Mouse (Mus musculus) brain, embryonic 18.5 days (tissue): ENCODE measurements around the gene Hsd17b14.

Experiments
- DNase-seq: peaks from one replicate; pipeline ENCODE4 v3.0.0-alpha.2; 2012; ENCODE audit warnings: low read depth, low spot score

The Hsd17b14 gene

DNA sequence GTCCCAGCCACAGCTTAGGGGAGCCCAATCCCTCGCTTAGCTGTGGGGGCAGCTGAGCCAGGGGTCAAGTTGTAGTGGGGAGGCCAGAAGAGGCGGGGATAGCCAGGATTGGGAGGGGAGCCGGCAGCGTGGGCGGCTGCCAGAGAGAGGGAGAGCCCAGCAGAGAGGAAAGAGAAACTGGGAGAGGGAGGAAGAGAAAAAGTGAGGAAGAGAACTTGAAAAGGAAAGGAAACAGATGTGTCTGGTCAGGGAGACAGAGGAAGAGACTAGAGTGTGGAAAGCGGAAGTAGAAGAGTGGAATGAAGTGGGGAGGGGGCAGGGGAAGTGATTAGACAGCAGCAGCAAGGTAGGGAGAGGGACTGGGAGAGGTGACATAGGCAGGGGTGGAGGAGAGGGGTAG is 25.2 kb upstream of the Hsd17b14 start:
- DNase-seq: no peak

DNA sequence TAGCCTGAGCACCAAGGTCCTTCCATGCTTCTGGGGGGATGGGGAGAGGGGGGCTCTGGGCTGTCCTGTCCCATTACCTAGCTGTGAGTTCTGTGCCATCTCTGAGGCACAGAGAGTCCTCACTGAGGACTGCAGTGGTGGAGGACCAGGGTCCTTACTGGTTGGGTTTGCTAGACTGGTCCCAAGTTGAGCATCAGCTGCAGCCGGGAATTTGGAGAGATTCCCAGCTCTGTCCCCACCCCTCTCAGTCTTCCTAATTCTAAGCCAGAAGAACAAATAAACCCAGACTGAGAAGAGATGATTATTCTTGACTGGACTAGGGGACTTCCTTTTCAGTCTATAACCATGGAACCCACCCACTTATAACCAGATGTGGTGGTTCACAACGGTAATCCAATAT is 24.1 kb upstream of the Hsd17b14 start:
- no peak for DNase-seq

DNA sequence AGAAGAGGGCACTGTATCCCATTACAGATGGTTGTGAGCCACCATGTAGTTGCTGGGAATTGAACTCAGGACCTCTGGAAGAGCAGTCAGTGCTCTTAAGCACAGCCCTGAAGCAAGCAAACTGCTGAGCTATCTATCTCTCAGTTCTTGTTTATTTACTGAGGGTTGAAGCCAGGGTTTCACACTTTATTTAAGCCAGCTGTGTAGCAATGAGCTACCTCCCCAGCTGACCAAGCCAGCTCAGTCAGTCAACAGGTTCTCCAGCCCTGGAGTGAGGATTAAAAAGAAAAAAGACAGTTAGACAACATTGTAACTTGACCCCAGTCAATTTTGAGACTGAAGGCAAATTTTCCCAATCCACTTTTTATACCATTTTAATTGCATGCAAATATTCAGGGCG is 19.0 kb upstream of the Hsd17b14 start:
- no peak for DNase-seq

DNA sequence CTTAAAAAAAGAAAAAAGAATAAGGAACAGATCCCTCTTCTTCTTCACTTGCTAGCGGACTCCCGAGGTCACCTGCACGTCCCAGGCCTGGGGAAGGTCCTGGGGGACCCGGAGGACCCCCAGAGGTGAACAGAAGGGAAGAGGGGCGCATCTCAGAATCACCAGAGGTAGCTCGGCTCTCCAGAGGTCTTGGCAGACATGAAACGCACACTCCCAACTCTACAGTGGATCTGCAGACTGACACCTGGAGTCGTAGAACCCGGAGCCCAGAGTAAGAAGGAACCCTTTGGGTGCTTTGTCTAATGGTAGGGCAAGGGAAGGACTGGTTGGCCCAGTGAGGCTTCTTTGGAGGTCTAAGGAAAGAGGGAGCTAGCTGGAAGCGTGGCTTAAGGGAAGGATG is 17.1 kb upstream of the Hsd17b14 start:
- DNase-seq: no peak

DNA sequence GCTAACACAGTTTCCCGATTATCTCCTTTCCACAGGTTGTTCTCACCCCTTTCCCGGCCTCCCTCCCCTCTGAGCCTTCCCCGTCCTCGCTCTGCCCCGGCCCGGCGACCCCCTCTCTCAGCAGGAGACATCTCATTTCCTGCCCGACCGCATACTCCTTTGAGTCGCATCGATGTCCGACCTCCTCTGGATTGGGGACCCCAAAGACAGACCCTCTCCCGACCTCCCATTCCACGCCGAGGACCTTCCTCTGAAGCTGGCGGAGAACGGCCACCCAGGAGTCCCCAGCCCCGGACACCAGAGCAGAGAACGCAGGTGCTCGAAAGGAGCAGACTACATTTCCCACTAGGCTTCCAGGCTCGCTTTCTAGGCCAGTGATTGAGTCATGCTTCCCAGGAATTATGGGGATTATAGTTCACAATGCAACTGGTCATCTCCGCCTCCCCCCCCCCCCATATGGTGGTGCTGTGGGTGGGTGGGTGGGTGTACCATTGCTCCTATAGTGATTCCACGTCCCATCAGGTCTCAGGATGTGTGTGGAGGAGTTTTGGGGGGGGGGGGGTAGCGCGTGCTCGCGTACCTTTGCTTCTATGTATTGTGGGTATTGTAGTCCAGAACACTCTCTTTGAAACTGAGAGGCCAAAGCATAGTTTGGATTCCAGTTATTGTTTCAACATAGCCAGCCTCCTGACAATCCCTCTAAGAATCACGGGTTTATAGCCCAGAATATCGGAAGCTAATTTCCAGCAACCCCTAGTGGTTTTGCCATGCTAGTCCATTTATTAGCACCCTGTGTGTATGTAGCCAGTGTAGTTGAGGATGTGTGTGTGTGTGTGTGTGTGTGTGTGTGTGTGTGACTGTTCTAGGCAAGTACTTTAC is 16.3 kb upstream of the Hsd17b14 start:
- peak; percentile 67 for DNase-seq

DNA sequence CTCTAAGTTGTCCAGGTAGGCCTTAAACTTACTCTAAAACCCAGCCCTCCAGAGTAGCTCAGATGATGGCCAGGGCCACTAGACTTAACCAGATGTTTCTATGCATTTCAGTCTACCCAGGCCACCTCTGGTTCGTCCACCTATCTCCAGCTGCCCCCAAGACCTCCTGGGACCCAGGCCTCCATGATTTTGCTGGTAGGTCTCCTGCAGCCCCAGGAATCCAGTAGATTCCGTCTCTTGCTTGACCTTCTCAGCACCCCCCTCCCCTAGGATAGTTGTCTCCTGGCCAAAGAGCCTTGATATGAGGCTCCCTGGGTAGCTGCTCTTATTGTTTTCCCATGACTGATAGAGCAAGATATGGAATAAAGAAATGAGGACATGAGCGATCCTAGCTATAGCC is 15.6 kb upstream of the Hsd17b14 start:
- DNase-seq: no peak

DNA sequence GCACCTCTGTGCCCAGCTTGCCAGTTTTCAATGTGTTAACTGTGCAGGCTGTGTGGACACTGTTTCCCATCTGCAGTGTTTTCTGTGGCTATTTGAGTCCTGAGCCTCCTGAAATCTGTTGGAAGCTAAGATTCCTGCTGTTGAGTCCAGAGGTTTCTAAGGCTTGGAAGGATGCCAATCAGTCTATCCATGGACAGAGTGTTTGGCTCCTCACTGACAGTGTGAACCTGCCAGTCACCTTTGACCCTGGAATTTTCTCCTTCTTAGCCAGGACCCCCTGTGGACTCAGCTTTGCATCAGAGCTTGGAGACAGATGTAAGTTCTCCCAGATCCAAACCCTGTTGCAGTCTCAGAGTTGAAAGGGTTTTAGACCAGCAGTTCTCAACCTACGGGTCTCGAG is 14.5 kb upstream of the Hsd17b14 start:
- DNase-seq: no peak

DNA sequence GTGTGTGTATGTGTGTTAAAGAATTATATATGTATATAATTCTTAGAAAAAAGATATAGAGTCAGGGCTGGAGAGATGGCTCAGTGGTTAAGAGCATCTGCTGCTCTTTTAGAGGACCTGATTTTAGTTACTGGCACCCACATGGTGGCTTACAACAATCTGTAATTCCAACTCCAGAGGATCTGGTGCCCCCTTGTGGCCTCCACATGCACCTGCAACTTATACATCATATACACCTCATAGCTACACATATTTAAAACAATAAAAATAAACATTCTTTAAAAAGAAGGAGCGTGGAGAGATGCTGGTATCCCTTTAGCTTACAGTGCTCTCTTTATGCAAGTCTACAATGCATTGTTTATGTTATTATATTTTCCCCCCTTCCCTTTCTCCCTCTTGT is 10.2 kb upstream of the Hsd17b14 start:
- DNase-seq: no peak

DNA sequence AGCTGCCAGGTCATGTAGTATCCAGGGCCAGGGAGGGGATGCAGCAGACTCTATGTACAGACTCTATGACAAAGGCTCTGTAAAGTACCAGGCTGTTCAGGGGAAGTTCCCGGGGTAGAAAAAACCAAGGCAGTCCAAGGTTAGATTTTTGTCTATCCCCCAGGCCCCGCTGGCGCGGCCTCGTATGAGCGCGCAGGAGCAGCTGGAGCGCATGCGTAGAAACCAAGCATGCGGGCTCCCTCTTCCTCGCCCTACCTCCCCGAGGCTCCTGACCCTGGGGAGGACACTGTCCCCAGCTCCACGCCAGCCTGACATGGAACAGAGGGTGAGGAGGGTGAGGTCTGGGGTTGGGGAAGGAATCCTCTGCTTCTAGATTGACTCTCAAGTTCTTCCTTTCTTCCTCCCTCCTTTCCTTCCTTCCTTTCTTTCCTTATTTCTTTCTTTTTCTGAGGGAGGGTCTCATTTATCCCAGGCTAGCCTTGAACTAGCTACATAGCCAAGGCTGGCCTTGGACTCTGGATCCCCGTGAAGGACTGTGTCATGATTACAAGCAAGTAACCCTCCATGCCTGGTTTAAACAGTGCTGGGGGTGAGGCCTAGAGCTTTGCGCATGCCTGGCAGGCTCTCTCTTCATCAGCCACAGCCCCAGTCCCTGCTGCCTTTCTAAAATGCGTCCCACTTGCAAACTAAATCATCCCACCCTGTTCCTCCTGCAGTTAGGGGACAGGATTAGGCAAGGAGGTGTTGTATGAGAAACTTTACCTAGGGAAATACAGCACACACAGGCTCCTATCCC is 4.9 kb upstream of the Hsd17b14 start:
- no peak for DNase-seq

DNA sequence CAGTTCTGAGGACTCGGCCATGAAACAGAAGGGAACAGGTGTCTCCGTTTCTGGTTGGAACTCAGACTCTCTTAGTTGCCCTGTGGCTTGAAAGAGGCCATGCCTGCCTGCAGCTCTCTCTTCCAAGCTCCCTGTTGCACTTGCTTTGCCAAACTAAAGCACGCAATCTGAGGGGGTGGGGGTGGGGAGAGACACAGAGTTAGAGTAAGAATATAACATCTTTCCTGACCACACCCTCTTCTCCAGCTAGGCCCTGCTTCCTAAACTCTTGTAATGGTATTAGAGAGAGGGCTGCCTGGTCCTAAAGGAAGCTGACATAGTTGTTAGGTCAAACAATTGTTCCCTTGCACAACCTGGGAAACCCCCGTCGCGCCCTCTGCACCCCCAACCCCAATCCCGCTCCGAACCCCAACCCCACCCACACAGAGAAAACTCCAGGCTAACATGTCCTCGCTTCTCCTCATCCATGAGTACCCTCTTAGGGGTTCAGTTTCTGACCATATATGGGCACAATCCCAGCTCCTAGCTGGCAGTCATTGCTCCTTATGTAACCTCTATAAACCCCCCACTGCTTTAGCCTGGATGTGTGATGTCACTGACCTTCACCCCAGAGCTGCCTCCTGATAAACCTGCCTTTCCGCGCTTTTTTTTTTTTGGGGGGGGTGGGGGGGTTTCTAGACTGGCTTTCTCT is 3.7 kb upstream of the Hsd17b14 start:
- no peak for DNase-seq

DNA sequence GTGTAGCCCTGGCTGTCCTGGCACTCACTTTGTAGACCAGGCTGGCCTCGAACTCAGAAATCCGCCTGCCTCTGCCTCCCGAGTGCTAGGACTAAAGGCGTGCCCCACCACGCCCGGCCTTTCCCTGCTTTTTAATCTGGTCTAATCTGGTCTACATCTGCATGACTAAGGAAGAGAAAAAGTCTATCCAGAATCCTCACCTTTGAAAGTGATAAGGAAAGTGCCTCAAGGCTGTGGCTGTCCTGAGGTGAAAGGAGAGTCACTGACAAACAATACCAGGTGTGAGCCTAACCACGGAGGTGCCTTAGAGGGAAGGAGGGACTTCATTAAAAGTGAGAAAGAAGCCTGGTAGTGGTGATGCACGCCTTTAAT is 3.2 kb upstream of the Hsd17b14 start:
- DNase-seq: no peak

DNA sequence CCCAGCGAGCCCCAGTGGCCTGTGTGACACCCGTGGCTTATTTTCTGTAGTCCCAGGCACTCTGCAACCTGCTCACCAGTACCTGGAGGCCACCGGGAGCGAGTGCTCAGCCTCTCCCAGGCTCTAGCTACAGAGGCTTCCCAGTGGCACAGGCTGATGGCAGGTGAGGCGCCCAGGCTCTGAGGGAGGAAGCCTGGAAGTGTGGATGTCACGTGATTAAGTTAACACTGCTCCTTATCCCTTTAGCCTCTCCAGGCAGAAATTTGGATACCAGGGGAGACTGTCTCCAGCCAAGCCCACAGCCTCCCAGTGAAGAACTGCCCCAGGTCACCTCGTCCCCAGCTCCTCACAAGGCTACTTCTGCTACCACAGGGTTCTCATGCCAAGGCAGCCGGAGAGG is 1.2 kb upstream of the Hsd17b14 start:
- no peak for DNase-seq

DNA sequence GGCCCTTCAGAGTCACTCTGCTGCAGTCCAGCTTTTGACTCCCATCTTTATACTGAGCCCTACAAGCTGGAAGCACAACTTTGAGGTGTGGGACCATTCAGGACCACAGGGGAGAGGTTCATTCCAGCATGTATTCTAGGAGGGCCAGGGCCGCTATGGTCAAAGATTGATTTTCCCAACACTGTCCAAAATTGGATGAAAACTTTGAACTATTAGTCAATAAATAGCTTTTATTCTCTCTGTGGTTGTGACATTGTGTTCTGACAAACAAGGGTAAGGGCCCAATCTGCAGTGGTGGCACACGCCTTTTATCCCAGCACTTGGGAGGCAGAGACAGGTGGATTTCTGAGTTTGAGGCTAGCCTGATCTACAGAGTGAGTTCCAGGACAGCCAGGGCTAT is 703 bp upstream of the Hsd17b14 start:
- DNase-seq: no peak

DNA sequence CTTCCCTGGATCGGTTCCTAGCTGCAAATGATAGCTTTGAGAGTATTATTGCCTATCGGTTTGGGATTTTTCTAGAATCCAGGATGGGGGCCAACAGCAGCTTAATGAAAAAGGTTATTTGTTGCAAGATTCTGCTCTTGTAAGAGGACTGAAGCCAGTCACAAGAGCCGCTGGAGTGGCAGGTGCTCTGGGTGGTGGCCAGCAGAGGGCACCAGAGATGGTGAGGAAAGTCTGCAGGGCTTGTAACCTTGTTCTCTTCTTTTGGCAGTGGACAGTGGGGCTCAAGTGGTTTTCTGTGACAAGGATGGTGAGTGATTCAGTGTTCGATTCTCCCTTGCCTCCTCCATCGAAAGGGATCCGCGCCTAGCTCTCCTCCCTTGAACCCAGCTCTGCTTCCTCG is 1.1 kb downstream of the Hsd17b14 start:
- no peak for DNase-seq

DNA sequence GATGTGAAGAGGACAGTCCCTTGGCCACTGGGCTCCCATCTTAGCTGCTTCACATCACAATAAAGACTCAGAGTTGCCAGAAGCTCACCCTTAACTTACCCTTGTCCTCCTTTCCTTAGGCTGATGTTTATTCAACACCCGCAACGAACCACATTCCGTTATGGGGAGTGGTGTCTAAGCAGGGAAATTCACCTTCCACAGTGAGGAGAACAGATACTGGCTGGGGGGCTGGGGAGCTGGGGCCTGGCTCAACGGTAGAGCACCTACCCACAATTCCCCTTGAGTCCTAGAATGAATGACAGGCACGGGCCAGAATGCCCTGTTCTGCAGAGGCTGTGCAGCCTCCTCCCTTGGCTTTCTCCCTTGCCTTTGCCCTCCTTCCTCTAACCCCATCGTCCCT is 4.2 kb downstream of the Hsd17b14 start:
- no peak for DNase-seq

DNA sequence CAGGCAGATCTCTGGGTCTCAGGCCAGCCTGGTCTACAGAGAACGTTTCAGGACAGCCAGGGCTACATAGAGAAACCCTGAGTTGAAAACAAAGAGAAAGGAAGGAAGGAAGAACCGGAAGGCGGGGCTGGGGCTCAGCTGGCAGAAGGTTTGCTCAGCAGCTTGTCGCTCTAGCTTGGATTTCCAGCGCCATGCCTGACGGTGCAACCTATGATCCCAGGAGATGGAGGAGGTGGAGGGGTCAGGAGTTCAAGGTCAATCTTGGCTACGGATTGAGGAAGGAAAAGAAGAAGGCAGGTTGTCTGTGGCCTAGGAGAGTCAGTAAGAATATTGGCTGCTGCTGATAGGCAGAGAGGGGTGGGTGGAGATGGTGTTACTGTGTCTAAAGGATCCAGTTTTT is 5.5 kb downstream of the Hsd17b14 start:
- no peak for DNase-seq

DNA sequence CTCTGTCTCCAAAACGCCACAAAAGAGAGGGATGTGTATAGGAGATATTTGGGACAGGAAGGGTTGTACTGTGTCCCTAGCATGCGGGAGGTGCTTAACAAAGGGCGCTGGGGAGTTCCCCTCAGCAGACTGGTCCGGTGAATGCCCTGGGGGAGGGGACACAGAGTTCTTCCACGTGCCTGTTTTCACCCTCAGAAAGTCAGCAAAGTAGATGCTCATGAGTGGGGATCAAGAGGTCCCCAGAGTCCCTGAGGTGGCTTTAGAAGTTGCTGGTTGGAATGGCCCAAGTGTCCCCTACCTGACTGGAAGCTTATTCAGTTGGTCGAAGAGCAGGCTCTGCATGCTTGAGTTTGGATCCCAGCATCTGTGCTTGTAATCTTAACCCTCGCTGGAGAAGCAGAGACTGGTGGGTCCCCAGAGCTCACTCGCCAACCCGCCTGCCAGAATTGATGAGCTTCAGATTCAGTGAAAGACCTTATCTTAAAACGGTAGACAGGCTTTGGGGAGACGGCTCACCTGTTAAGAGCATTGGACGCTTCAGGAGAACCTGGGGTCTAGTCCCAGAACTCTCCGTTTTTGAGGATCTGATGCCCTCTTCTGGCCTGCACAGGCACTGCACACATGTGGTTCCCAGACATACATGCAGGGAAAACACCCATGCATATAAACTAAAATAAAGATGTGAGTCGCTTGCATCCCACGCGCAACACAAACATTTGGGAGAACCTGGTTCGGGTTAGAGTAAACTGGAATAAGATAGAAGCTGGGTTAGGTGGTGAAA is 6.3 kb downstream of the Hsd17b14 start:
- peak; percentile 32 for DNase-seq

DNA sequence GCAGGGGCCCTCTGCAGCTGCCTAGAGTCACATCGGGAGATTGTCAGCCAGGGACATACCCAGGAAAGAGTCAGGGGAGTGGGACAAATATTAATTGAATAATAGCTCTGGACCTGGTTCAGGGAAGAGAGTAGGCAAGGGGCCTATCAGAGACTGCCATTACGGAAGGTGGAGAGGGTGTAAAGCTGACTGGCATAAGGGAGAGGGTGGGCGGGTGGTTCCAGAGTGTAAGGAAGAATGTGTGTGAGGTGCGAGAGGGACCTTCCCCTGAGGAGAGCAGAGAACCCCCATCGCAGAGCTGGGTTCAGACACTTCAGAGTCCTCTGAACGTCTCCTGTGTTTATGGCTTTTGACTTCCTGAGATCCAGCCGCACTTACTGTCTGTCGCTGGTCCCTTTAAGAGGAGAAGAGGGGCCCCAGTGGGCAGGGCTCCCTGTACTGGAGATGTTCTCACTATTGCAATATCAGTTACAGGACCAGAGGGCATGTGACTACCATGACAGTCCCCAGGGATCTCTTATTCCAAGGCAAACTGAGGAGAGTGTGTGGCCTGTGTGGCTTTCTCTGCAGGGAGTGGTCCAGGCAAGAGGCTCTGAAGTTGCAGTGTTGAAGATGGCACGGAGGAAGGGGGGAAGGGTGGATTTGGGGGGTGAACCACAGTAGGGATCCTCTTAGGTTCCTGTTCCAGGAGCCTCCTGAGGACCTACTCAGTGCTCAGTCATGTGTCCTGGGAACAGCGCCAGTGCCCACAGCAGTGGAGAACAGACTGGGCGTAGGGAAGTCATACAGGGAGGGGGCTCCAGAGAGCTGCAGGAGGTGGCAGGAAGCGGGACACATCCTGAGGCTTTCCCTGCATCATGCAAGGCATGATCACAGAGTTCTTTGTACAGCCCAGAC is 7.2 kb downstream of the Hsd17b14 start:
- no peak for DNase-seq

DNA sequence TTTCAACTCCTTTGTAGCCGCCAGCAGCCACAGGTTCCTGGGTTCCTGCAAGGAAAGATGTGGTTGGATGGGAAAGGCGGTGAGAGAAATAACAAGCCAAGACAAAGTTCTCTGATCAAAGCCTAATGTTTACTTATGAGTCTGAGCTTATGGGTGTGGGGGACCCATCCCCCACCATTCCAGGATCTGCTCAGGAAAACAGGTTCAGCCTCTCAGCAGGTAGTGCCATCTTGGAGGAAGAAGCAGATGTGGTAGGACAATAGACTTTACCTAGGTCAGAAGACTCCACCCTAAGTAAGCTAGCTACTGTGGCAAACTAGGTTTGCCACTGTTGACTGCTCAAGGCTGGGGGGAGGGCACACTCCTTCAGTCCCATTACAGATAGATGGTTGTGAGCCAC is 10.1 kb downstream of the Hsd17b14 start:
- no peak for DNase-seq

DNA sequence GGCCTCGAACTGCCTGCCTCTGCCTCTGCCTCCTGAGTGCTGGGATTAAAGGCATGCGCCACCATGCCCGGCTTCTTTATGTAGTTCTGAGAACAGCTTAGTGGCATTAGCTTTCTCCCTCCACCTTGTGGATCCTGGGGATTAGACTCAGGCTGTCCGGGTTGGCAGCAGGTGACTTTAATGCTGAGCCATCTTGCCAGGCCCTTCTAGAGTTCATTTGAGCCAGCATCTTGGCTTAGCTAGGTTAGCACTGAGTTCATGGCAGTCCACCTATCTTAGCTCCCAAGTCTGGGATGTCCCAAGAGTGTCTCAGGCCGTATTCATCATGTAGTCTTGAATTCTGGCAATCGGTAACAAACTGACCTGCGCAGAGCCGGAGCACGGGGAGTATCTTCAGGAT is 10.8 kb downstream of the Hsd17b14 start:
- DNase-seq: no peak
